Mouse (Mus musculus): ENCODE results near the gene Mrps15.
A peak's percentile ranks its signal among the peaks of the same experiment; 100 is the strongest.

Mrps15 gene

GRCm38 (mm10) chr4:126046851-126047585 lies at the start of gene Mrps15:
Gene Mrps15 (plus strand): TSS chr4:126046925.
- peak; percentile 88 for DNase-seq (ENCODE audit: extremely low spot score, low spot score)

- no peak for DNase-seq (ENCODE audit: extremely low spot score, low spot score)
Measured at GRCm38 (mm10) chr4:125997826-125998225, 48.9 kb upstream of the Mrps15 start.

GRCm38 (mm10) chr4:126001311-126002199 lies 45.2 kb upstream of the Mrps15 start:
- DNase-seq (ENCODE audit: extremely low spot score, low spot score), result no peak

GRCm38 (mm10) chr4:126017676-126018332 lies 28.9 kb upstream of the Mrps15 start:
- DNase-seq (ENCODE audit: extremely low spot score, low spot score), result no peak

- no peak for DNase-seq (ENCODE audit: extremely low spot score, low spot score)
Measured at GRCm38 (mm10) chr4:126018966-126019538, 27.7 kb upstream of the Mrps15 start.

GRCm38 (mm10) chr4:126024303-126024900 lies 22.3 kb upstream of the Mrps15 start, which contains the start of gene Csf3r:
Gene Csf3r (plus strand): TSS chr4:126024550.
- DNase-seq (ENCODE audit: extremely low spot score, low spot score), result no peak

GRCm38 (mm10) chr4:126025801-126026200 lies 20.9 kb upstream of the Mrps15 start:
- no peak for DNase-seq (ENCODE audit: extremely low spot score, low spot score)

- DNase-seq (ENCODE audit: extremely low spot score, low spot score), result no peak
Measured at GRCm38 (mm10) chr4:126027980-126028379, 18.7 kb upstream of the Mrps15 start.

- no peak for DNase-seq (ENCODE audit: extremely low spot score, low spot score)
Measured at GRCm38 (mm10) chr4:126029042-126029441, 17.7 kb upstream of the Mrps15 start.

- DNase-seq (ENCODE audit: extremely low spot score, low spot score), result no peak
Measured at GRCm38 (mm10) chr4:126030705-126031104, 16.0 kb upstream of the Mrps15 start.

- DNase-seq (ENCODE audit: extremely low spot score, low spot score), result no peak
Measured at GRCm38 (mm10) chr4:126035413-126035812, 11.3 kb upstream of the Mrps15 start.

- DNase-seq (ENCODE audit: extremely low spot score, low spot score), result no peak
Measured at GRCm38 (mm10) chr4:126051617-126052016, 4.9 kb downstream of the Mrps15 start.

GRCm38 (mm10) chr4:126057207-126058133 lies 10.7 kb downstream of the Mrps15 start:
- no peak for DNase-seq (ENCODE audit: extremely low spot score, low spot score)

- DNase-seq (ENCODE audit: extremely low spot score, low spot score), result peak; percentile 94
Measured at GRCm38 (mm10) chr4:126058134-126058996, 11.6 kb downstream of the Mrps15 start, which contains the start of gene Oscp1. Gene Oscp1 (plus strand): TSS chr4:126058565.

- no peak for DNase-seq (ENCODE audit: extremely low spot score, low spot score)
Measured at GRCm38 (mm10) chr4:126058997-126059362, 12.3 kb downstream of the Mrps15 start.

GRCm38 (mm10) chr4:126062856-126063255 lies 16.1 kb downstream of the Mrps15 start:
- no peak for DNase-seq (ENCODE audit: extremely low spot score, low spot score)

- no peak for DNase-seq (ENCODE audit: extremely low spot score, low spot score)
Measured at GRCm38 (mm10) chr4:126065241-126065640, 18.5 kb downstream of the Mrps15 start.

GRCm38 (mm10) chr4:126067401-126068077 lies 20.8 kb downstream of the Mrps15 start:
- no peak for DNase-seq (ENCODE audit: extremely low spot score, low spot score)

Measured in neural tube, embryonic 10.5 days (tissue).